Mouse (Mus musculus) left cerebral cortex, postnatal 10 days (tissue): Measurements from ENCODE around the gene Trim2. TPM values are rescaled to one million over a fixed set of nuclear protein-coding genes. Genes with fewer than 3 reads are reported as not detected.

Experiments used
- DNase-seq, 2 experiments: peaks; one replicate each; pipeline ENCODE4 v3.0.0; 2021 to 2022; ENCODE audit warnings: low spot score in 2 of 2, mixed read lengths in 1 of 2; ENCODE audit errors: extremely low spot score in 1 of 2
- intact Hi-C: fragments of 180-260 bp; cut with DNase I; formaldehyde crosslinking; loops from one replicate; pipeline ENCODE4 v1.15.1; 2025
- total RNA-seq, 2 experiments: library from RNA; stranded (reverse); gene quantifications; 2 replicates each; pipeline ENCODE4 v1.2.3; 2021

Trim2 gene
- total RNA-seq, 2 experiments from 2014 or later: 186 to 212 TPM

DNA sequence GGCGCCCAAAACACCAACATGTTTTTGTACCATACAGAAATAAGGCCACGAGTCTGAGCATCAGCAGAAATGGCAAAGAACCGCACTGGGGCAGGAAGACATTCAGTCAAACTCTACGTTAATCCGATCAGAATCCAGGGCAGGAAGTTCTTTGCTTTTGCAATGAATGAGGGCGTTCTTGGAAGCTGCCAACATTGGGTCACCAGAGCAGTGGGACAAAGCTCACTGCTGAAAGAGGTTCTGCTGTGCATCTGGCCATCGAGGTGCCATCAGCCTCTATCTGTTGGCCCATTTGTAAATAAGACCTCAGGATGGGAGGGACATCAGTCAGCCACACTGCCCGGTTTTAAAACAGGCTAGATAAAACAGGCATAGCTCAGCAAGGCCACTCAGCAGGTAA lies 125.6 kb downstream of the Trim2 start:
- DNase-seq: no peak
- intact Hi-C loops: no loop called here

DNA sequence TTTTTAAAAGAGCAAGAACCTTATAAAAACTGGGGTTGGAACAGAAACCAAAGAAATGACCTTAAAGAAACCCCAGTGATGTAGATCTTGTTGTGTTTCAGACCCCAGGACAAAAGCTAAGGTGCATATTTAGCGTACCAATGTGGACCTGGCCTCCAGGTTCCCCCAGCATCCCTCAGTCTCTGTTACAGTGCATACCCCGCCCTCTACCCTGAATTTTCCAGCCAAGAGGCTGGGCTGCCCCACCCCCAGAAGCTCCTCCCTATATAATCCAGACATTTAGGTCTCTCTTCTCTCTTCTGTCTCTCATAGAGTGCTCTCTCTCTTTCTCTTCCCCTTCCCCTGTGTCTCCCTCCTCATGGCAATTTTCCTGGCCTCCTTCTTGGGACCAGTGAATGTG lies 126.4 kb downstream of the Trim2 start:
- DNase-seq: no peak
- intact Hi-C loops: no loop called here

DNA sequence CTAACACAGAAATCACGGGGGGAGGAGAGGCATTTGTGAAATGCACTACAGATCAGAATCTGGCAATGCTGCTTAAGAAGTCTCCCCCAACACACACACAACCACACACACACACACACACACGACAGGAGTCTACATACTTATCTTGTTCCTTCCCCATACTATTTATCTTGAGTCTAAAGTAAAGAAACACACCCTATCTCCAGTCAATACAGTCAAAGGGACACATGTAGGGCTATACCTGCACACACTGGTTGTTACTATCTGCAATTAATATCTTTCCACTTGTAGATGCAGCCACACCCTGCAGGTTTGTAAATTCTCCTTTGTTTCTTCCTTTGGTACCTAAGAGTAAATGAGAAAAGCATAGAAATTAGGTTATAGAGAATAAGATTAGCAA lies 128.8 kb downstream of the Trim2 start:
- intact Hi-C loops: loop anchor here (5.0 to 10.0 kb wide), 2 partner anchors 124 to 367 kb away; no protein-coding TSS in a partner anchor

DNA sequence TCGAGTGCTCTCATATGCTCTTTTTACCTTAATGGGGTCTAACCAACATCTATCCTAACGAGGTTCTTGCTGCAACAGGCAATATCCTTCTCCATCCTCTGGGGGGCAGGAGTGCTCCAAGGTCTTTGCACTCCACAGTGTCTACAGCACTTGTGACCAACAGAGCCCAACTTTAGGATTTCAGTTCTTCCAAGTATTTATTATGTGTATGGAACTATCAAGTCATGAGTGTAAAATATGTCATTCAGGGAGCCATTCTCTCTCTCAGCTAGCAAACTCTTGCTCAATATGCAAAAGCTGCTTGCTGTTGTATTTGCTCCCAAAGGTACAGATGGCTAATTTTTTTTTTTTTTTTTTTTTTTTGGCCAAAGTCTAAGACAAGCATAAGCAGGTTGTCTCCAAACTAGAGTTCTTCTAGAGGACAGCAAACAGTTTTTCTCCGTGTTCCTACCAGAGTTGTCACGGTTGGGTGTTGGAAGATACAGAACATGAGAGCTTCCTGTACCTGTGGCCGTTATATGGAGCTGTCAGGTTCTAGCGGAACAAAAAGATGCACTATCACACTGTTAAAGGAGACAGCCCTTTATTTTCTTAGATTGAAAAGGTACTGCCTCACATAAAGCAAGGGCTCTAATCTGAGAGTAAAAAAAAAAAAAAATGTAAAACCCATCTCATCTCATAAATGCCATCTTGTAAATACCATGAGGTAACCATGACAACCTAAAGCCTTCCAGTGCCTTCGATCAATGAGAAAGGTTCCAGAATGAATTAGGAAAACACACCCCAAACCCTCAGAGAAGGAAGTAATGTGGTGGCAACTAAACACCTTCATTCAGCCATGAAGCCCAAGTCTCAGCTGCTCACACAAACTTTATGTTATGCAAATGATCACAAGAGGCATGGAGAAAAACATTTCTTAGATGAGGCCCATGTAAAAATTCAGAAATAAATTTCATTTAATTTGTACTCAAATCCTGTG lies 131.1 kb downstream of the Trim2 start:
- intact Hi-C loops: loop anchor here (5.0 to 10.0 kb wide), 2 partner anchors 127 to 369 kb away; no protein-coding TSS in a partner anchor
- DNase-seq: peak; percentile 66 to 78

More for the DNA sequence above, 128.8 kb downstream of the Trim2 start:
- no peak for DNase-seq

- DNase-seq: no peak
- intact Hi-C loops: loop anchor here (10.0 kb wide), 1 partner anchor 371 kb away; no protein-coding TSS in a partner anchor
These were observed 133.0 kb downstream of the Trim2 start, which contains the start of gene Gm6525 for GRCm38 (mm10) chr3:84173581-84174154. Gene Gm6525, plus strand, starts transcription at chr3:84174104.

GRCm38 (mm10) chr3:84172406-84172805 lies 134.3 kb downstream of the Trim2 start:
- intact Hi-C loops: loop anchor here (10.0 kb wide), 1 partner anchor 372 kb away; no protein-coding TSS in a partner anchor

GRCm38 (mm10) chr3:84169393-84170005 lies 137.2 kb downstream of the Trim2 start:
- DNase-seq: no peak

More at GRCm38 (mm10) chr3:84172406-84172805, 134.3 kb downstream of the Trim2 start:
- DNase-seq: peak in 1 of 2 experiments; percentile 38

DNA sequence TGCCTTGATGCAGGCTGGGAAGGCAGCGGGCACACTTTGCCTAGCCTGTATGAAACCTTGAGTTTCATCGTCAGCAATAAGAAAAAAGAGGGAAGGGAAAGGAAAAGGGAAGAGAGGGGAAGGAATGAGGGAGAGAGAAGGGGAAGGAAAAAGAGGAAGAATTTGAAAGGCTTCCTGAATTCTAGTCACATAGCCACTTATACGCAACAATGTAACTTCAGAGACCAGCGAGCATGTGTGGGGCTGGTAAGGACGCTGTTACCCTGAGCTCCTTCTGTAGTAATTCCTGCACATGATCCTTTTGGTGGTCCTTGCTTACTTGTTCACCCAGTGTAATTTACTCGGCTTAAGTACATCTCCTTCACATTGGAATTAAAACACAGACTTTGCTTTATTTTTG lies 137.7 kb downstream of the Trim2 start:
- DNase-seq: no peak
- intact Hi-C loops: no loop called here

More at GRCm38 (mm10) chr3:84169393-84170005, 137.2 kb downstream of the Trim2 start:
- intact Hi-C loops: loop anchor here (10.0 kb wide), 1 partner anchor 375 kb away; no protein-coding TSS in a partner anchor

- no peak for DNase-seq
- intact Hi-C loops: no loop called here
These were observed 140.6 kb downstream of the Trim2 start for GRCm38 (mm10) chr3:84166073-84166472.

DNA sequence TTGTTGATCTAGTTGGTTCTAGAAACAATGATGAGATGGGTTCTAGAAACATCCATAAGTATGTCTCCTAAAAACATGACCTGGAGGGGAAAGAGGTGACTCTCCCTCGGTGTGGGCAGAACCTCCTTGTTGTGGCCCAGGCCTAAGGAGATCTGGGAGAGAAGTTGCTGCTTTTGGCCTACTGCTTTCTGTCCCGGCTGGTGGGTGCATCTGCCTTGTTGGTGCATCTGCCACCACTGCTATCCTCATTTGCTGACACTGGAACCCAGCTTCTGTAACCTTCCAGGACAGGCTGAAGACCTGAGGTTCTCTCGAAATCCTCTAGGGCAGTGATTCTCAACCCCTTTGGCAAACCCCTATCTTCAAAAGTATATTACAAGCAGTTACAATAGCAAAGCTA lies 141.3 kb downstream of the Trim2 start:
- intact Hi-C loops: no loop called here

DNA sequence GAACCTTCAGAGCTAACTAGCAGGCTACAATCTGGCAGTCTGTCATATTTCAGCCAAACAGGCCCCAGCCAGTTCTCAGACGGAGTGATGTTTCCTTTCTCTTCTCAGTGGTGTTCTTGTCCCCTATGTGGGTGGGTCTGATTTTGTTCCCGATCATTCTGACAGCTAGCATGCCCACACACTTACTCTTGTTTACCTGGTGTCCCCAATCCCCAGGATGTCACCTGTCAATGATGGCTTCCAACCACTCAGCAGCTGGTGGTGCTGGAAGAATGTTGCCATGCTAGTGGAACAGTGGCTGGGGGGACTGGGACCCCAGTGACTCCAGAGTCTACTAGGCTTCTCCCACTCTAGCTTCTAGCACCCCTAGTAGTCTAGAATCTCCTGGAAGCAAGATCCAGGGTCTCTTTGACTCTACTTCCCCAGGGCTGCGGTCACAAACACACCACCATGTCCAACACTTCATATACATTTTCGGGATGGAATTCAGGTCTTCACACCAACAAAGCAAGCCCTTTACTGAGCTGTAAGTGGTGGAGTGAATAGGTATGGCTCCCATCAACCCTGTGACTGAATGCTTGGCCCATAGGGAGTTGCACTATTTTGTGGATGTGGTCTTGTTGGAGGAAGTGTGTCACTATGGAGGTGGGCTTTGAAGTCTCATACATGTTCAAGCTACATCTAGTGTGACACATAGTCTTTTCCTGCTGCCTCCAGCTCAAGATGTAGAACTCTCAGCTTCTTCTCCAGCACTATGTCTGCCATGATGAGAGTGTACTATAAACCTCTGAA lies 148.9 kb downstream of the Trim2 start:
- intact Hi-C loops: loop anchor here (10.0 kb wide), 3 partner anchors 113 to 243 kb away; partner anchors contain the start of gene Tmem131l
- no peak for DNase-seq

More for the DNA sequence above, 141.3 kb downstream of the Trim2 start:
- no peak for DNase-seq

DNA sequence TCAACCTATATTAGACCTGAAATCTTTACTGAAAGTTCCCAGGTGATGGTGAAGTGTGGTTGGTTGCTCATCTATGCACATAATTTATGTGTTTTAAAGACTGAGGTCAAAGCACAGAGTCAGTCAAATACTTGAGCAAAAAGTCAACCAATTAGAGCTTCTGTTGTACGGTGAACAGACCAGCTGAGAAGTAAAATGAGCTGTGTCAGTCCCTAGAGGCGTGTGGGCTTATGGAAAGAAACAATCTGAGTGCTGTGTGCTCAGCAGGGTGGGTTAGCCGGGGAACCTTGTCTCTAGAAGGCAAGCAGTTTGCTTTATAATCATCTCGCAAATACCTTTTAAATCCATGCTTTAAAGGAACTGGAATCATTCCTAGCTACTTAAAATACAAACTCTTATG lies 149.7 kb downstream of the Trim2 start:
- no peak for DNase-seq
- intact Hi-C loops: loop anchor here (10.0 kb wide), 3 partner anchors 112 to 242 kb away; partner anchors contain the start of gene Tmem131l

- intact Hi-C loops: loop anchor here (10.0 kb wide), 3 partner anchors 111 to 241 kb away; partner anchors contain the start of gene Tmem131l
- no peak for DNase-seq
These were observed 150.6 kb downstream of the Trim2 start for GRCm38 (mm10) chr3:84156105-84156504.

DNA sequence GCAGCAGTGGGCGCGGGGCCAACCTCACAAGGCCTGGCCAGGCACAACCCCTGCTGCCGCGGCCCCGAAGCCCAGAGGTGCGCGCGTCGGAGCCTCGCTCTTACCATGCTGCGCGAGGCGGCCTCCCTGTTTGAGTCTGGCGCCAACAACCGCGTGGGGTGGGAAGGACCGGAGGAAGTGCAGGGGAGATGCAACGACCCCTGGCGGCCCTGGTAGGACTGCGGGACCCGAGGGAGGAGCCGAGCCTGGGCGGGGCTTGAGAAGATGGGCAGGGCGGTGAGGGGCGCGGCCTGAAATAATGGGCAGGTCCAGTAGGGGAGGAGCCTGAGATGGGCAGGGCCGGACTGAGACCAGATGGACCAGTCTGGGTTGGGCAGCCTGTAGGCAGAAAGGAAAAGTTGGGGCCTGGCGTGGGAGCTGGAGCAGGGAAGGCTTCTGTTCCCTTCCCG lies 151.1 kb downstream of the Trim2 start, which contains the start of gene Mnd1:
Gene Mnd1, minus strand, starts transcription at position 229 of the 449 bp plus-strand sequence.
- DNase-seq: peak; percentile 93 to 97

GRCm38 (mm10) chr3:84155146-84155545 lies 151.5 kb downstream of the Trim2 start:
- DNase-seq: no peak
- intact Hi-C loops: loop anchor here (10.0 kb wide), 3 partner anchors 110 to 240 kb away; partner anchors contain the start of gene Tmem131l

More for the DNA sequence above, 151.1 kb downstream of the Trim2 start, which contains the start of gene Mnd1:
- intact Hi-C loops: loop anchor here (10.0 kb wide), 3 partner anchors 111 to 241 kb away; partner anchors contain the start of gene Tmem131l

GRCm38 (mm10) chr3:84154721-84155141 lies 151.9 kb downstream of the Trim2 start:
- intact Hi-C loops: loop anchor here (10.0 kb wide), 3 partner anchors 110 to 240 kb away; partner anchors contain the start of gene Tmem131l
- DNase-seq: no peak

GRCm38 (mm10) chr3:84149831-84150230 lies 156.8 kb downstream of the Trim2 start:
- intact Hi-C loops: loop anchor here (10.0 kb wide), 3 partner anchors 105 to 235 kb away; partner anchors contain the start of gene Tmem131l
- DNase-seq: no peak
